Mouse (Mus musculus) gastrocnemius, postnatal 10 days (tissue): Measurements from ENCODE around the gene Abr. TPM values are rescaled to one million over a fixed set of nuclear protein-coding genes. Genes with fewer than 3 reads are reported as not detected.

Source experiments
- DNase-seq: peaks from one replicate; pipeline ENCODE4 v3.0.0; 2021; ENCODE audit warnings: mixed read lengths
- total RNA-seq, 2 experiments: library from RNA; stranded (reverse); gene quantifications; 2 replicates each; pipeline ENCODE4 v1.2.3; 2021

The Abr gene
- total RNA-seq, 2 experiments from 2014 or later, result 23.9 to 27.0 TPM

GRCm38 (mm10) chr11:76374491-76375185 is 247.5 kb downstream of the Abr start:
- peak; percentile 77 for DNase-seq

- peak; percentile 36 for DNase-seq
These were observed 249.6 kb downstream of the Abr start for GRCm38 (mm10) chr11:76372534-76372933.

- no peak for DNase-seq
These were observed 250.0 kb downstream of the Abr start for GRCm38 (mm10) chr11:76372120-76372519.

GRCm38 (mm10) chr11:76370491-76370890 is 251.6 kb downstream of the Abr start:
- no peak for DNase-seq

Other genes starting within 250 kb of the Abr start
- 10 to 100 TPM; 37.3 to 38.0 TPM for gene Nxn, start 223.2 kb downstream of the Abr start, total RNA-seq
- gene Timm22, start 215.4 kb downstream of the Abr start, total RNA-seq, result 10 to 100 TPM; 40.1 to 55.2 TPM
- gene Bhlha9, start 50.2 kb upstream of the Abr start, total RNA-seq, result not detected
- 1 to 10 TPM; 2.0 to 2.1 TPM for gene Trarg1, start 57.5 kb upstream of the Abr start, total RNA-seq
- 10 to 100 TPM; 24.6 to 29.8 TPM for gene Gosr1, start 141.3 kb upstream of the Abr start, total RNA-seq
- gene Cpd, start 224.7 kb upstream of the Abr start, total RNA-seq, result 10 to 100 TPM; 53.7 to 59.6 TPM